Mouse (Mus musculus) stomach, embryonic 16.5 days (tissue): ENCODE measurements at regions not wholly inside any gene's neighbourhood (a gene's known extent, or its start where the extent isn't known, plus 50 kb on each side); places are given as distances from the start of the nearest gene placed in this dataset.
"Not testable (repeated sequence)": the region's sequence is repeated elsewhere in the genome, so short reads cannot be mapped to it uniquely, and the experiment has no call there.

ENCODE experiments used
- ATAC-seq: fragments of 200-750 bp; cut with Nextera tagmentation; 2 replicates; pipeline ENCODE4 v1.8.0; 2017; ENCODE audit warnings: moderate number of reproducible peaks, moderate TSS enrichment; ENCODE audit not compliant: insufficient read depth, low FRiP score
- H3K27ac ChIP-seq: fragments of 300-500 bp; sonication (generic); 2 replicates; pipeline ENCODE4 v1.5.1; 2014; ENCODE audit warnings: low read length
- H3K27me3 ChIP-seq: fragments of 300-500 bp; sonication (generic); 2 replicates; pipeline ENCODE4 v1.6.1; 2014; ENCODE audit warnings: low read length, control low read depth, mixed read lengths; ENCODE audit not compliant: control insufficient read depth, insufficient read depth
- H3K36me3 ChIP-seq: fragments of 300-500 bp; sonication (generic); 2 replicates; pipeline ENCODE4 v1.6.1; 2014; ENCODE audit warnings: low read length; ENCODE audit not compliant: control insufficient read depth, insufficient read depth
- H3K4me1 ChIP-seq: fragments of 300-500 bp; sonication (generic); 2 replicates; pipeline ENCODE4 v1.6.1; 2014; ENCODE audit warnings: low read length, control low read depth, mixed read lengths; ENCODE audit not compliant: control insufficient read depth, insufficient read depth
- H3K4me2 ChIP-seq: fragments of 300-500 bp; sonication (generic); 2 replicates; pipeline ENCODE4 v1.6.1; 2014; ENCODE audit warnings: low read depth, low read length, mixed read lengths
- H3K4me3 ChIP-seq: fragments of 300-500 bp; sonication (generic); replicated peaks from 2 replicates; pipeline ENCODE4 v1.5.1; 2014; ENCODE audit warnings: mild to moderate bottlenecking, low read length
- H3K9ac ChIP-seq: fragments of 300-500 bp; sonication (generic); 2 replicates; pipeline ENCODE4 v1.6.1; 2014; ENCODE audit warnings: low read length
- H3K9me3 ChIP-seq: fragments of 300-500 bp; sonication (generic); replicated peaks from 2 replicates; pipeline ENCODE4 v1.6.1; 2016; ENCODE audit warnings: low read length, control low read depth; ENCODE audit not compliant: control insufficient read depth
- WGBS: fragments of 180-500 bp; shearing (Covaris S2); extraction: QIAGEN DNeasy Blood & Tissue Kit; methylation state at CpG from one replicate; pipeline ENCODE4 v1.1.7; 2014; 5-methylcytosine and 5-hydroxymethylcytosine counted together

GRCm38 (mm10) chr8:4934551-4934950 lies 155.2 kb upstream of the Shcbp1 start:
- Histone ChIP-seq H3K27me3 (no peaks in the 10 kb centered on the region), H3K27ac (no peak overlapping the region), H3K4me3 (no peak overlapping the region), H3K36me3 (no peaks in the 10 kb centered on the region), H3K9me3 (no peaks in the 10 kb centered on the region), H3K4me1 (no peaks in the 10 kb centered on the region), H3K9ac (no peak overlapping the region), H3K4me2 (no peak overlapping the region)
- ATAC-seq, result no peak

- Histone ChIP-seq H3K4me2 (no peak overlapping the region), H3K9ac (no peak overlapping the region), H3K27ac (no peak overlapping the region), H3K4me1 (no peaks in the 10 kb centered on the region), H3K4me3 (no peak overlapping the region), H3K9me3 (no peaks in the 10 kb centered on the region), H3K27me3 (no peaks in the 10 kb centered on the region), H3K36me3 (no peaks in the 10 kb centered on the region)
- 68% methylated on average over 2 of the region's 2 CpGs for WGBS
- no peak for ATAC-seq
Observed at GRCm38 (mm10) chr8:4934035-4934434, 154.7 kb upstream of the Shcbp1 start.

- Histone ChIP-seq H3K36me3 (no peaks in the 10 kb centered on the region), H3K27me3 (no peaks in the 10 kb centered on the region), H3K27ac (no peak overlapping the region), H3K4me2 (no peak overlapping the region), H3K9me3 (no peaks in the 10 kb centered on the region), H3K4me1 (no peaks in the 10 kb centered on the region), H3K9ac (no peak overlapping the region), H3K4me3 (no peak overlapping the region)
- ATAC-seq, result no peak
Observed at GRCm38 (mm10) chr8:4916447-4916846, 137.1 kb upstream of the Shcbp1 start.

DNA sequence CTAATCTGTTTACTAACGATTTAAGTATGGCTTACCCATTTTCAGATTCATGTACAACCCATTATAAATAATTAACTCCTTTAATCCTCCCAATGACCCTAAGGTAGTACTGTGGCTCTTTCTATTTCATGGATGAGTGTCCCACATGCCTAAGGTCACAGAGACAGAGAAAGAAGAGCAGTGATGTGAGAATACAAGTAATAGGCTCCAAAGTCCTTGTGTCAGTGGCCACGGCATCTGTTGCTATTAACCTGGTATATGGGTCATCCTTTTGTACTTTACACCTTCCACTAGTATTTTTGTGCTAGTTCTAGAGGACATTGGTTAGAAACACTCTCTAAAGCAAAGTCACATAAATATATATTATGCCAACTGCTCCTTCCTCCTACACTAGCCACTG lies 115.7 kb upstream of the Shcbp1 start:
- no peak overlapping the region for H3K27ac ChIP-seq
- ATAC-seq, result no peak
- H3K27me3 ChIP-seq, result no peaks in the 10 kb centered on the region
- WGBS, result 91% methylated on average over 2 of the region's 2 CpGs
- no peaks in the 10 kb centered on the region for H3K9me3 ChIP-seq
- no peak overlapping the region for H3K4me3 ChIP-seq
- H3K4me1 ChIP-seq, result no peaks in the 10 kb centered on the region
- H3K36me3 ChIP-seq, result no peaks in the 10 kb centered on the region
- H3K9ac ChIP-seq, result no peak overlapping the region
- no peak overlapping the region for H3K4me2 ChIP-seq

GRCm38 (mm10) chr8:4868761-4869160 lies 89.4 kb upstream of the Shcbp1 start:
- H3K9ac ChIP-seq, ATAC-seq, H3K4me3 ChIP-seq, H3K4me1 ChIP-seq, H3K9me3 ChIP-seq, H3K36me3 ChIP-seq, H3K27me3 ChIP-seq, H3K4me2 ChIP-seq, H3K27ac ChIP-seq: not testable (repeated sequence)
- 71% methylated on average over 7 of the region's 7 CpGs for WGBS

- ATAC-seq, result peak; percentile 56; the same call in 1 of the 2 replicates
- Histone ChIP-seq H3K9me3 (no peaks in the 10 kb centered on the region), H3K27ac (no peak overlapping the region), H3K36me3 (no peaks in the 10 kb centered on the region), H3K4me3 (no peak overlapping the region), H3K4me2 (no peak overlapping the region), H3K4me1 (no peaks in the 10 kb centered on the region), H3K27me3 (no peaks in the 10 kb centered on the region), H3K9ac (no peak overlapping the region)
- 75% methylated on average over 3 of the region's 3 CpGs for WGBS
Observed at GRCm38 (mm10) chr8:4839087-4839486, 59.7 kb upstream of the Shcbp1 start.

DNA sequence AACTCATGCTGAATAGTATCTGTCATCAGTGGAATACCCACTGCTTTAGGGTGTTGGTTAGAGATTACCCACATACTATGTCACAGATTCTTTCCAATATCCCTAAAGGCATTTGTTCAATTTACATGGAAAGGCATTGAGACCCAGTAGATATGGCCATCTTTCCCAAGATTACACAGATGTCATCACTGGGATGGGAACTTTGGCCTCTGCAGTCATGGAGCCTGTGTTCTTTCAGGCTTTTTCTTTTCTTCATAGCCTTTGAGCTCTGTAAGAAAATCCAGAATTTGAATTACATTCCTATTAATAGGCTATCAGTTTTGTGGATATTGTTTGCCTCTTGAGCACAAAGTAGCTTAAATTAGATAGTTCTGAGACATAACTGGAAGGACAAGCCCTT lies 59.2 kb upstream of the Shcbp1 start:
- no peaks in the 10 kb centered on the region for H3K4me1 ChIP-seq
- no peaks in the 10 kb centered on the region for H3K9me3 ChIP-seq
- no peaks in the 10 kb centered on the region for H3K36me3 ChIP-seq
- no peak overlapping the region for H3K4me3 ChIP-seq
- peak overlapping the region; percentile 55 for H3K27ac ChIP-seq
- no peaks in the 10 kb centered on the region for H3K27me3 ChIP-seq
- no peak overlapping the region for H3K9ac ChIP-seq
- H3K4me2 ChIP-seq, result no peak overlapping the region
- ATAC-seq, result no peak

GRCm38 (mm10) chr8:4837719-4838118 lies 58.4 kb upstream of the Shcbp1 start:
- Histone ChIP-seq H3K4me2 (no peak overlapping the region), H3K27ac (no peak overlapping the region), H3K4me1 (no peaks in the 10 kb centered on the region), H3K9ac (no peak overlapping the region), H3K36me3 (no peaks in the 10 kb centered on the region), H3K9me3 (no peaks in the 10 kb centered on the region), H3K27me3 (no peaks in the 10 kb centered on the region), H3K4me3 (no peak overlapping the region)
- peak; percentile 65 for ATAC-seq
- WGBS, result 43% methylated on average over 2 of the region's 2 CpGs

GRCm38 (mm10) chr8:4836651-4837050 lies 57.3 kb upstream of the Shcbp1 start:
- H3K36me3 ChIP-seq, result no peaks in the 10 kb centered on the region
- H3K9me3 ChIP-seq, result no peaks in the 10 kb centered on the region
- H3K9ac ChIP-seq, result no peak overlapping the region
- H3K27me3 ChIP-seq, result no peaks in the 10 kb centered on the region
- H3K27ac ChIP-seq, result no peak overlapping the region
- WGBS, result 83% methylated on average over 2 of the region's 2 CpGs
- no peak overlapping the region for H3K4me2 ChIP-seq
- no peaks in the 10 kb centered on the region for H3K4me1 ChIP-seq
- no peak for ATAC-seq
- no peak overlapping the region for H3K4me3 ChIP-seq
